Mouse (Mus musculus) retina, embryonic 14.5 days (tissue): ENCODE data around the gene Fbln7.

Experiments
- DNase-seq: peaks from one replicate; pipeline ENCODE4 v3.0.0-alpha.2; 2015; ENCODE audit warnings: low spot score

Fbln7 gene

GRCm38 (mm10) chr2:128862636-128863035, at the start of gene Fbln7:
Gene Fbln7, plus strand, starts transcription at chr2:128862981.
- no peak for DNase-seq

- DNase-seq: no peak
Observed at GRCm38 (mm10) chr2:128816311-128816710, 46.5 kb upstream of the Fbln7 start.

GRCm38 (mm10) chr2:128816916-128817315, 45.9 kb upstream of the Fbln7 start:
- no peak for DNase-seq

- peak; percentile 90 for DNase-seq
Observed at GRCm38 (mm10) chr2:128817387-128817785, 45.4 kb upstream of the Fbln7 start.

- DNase-seq: peak; percentile 97
Observed at GRCm38 (mm10) chr2:128817786-128818681, 44.7 kb upstream of the Fbln7 start, which contains the start of gene Tmem87b. Gene Tmem87b, plus strand, starts transcription at chr2:128818118.

GRCm38 (mm10) chr2:128818956-128819643, 43.7 kb upstream of the Fbln7 start:
- DNase-seq: no peak

- no peak for DNase-seq
Observed at GRCm38 (mm10) chr2:128820631-128821030, 42.1 kb upstream of the Fbln7 start.

GRCm38 (mm10) chr2:128823893-128824292, 38.9 kb upstream of the Fbln7 start:
- no peak for DNase-seq

GRCm38 (mm10) chr2:128827787-128828186, 35.0 kb upstream of the Fbln7 start:
- no peak for DNase-seq

- no peak for DNase-seq
Observed at GRCm38 (mm10) chr2:128832611-128833010, 30.2 kb upstream of the Fbln7 start.

GRCm38 (mm10) chr2:128833035-128833434, 29.7 kb upstream of the Fbln7 start:
- no peak for DNase-seq

- no peak for DNase-seq
Observed at GRCm38 (mm10) chr2:128833435-128833834, 29.3 kb upstream of the Fbln7 start.

GRCm38 (mm10) chr2:128837531-128837930, 25.2 kb upstream of the Fbln7 start:
- no peak for DNase-seq

GRCm38 (mm10) chr2:128838611-128839010, 24.2 kb upstream of the Fbln7 start:
- no peak for DNase-seq

GRCm38 (mm10) chr2:128839501-128839900, 23.3 kb upstream of the Fbln7 start:
- DNase-seq: no peak

GRCm38 (mm10) chr2:128842437-128842836, 20.3 kb upstream of the Fbln7 start:
- DNase-seq: no peak

GRCm38 (mm10) chr2:128850036-128850435, 12.7 kb upstream of the Fbln7 start:
- no peak for DNase-seq

GRCm38 (mm10) chr2:128856673-128857072, 6.1 kb upstream of the Fbln7 start:
- DNase-seq: no peak

GRCm38 (mm10) chr2:128858962-128859361, 3.8 kb upstream of the Fbln7 start:
- DNase-seq: no peak

GRCm38 (mm10) chr2:128859861-128860260, 2.9 kb upstream of the Fbln7 start:
- no peak for DNase-seq

GRCm38 (mm10) chr2:128863777-128864331, 1.1 kb downstream of the Fbln7 start:
- DNase-seq: peak; percentile 70

- DNase-seq: no peak
Observed at GRCm38 (mm10) chr2:128865061-128865460, 2.3 kb downstream of the Fbln7 start.

GRCm38 (mm10) chr2:128871656-128872055, 8.9 kb downstream of the Fbln7 start:
- no peak for DNase-seq
